Mouse (Mus musculus) forelimb bud, embryonic 11.5 days (tissue): ENCODE results near the gene Tk1.

Experiments used
- DNase-seq: peaks from one replicate; pipeline ENCODE4 v3.0.0-alpha.2; 2012; ENCODE audit warnings: low read depth, low spot score

The Tk1 gene

GRCm38 (mm10) chr11:117825333-117826101 is at the start of gene Tk1, which contains the start of gene Afmid:
Tk1 (minus strand) TSS chr11:117826092.
Afmid (plus strand) TSS chr11:117825924.
- DNase-seq, result peak; percentile 90

DNA sequence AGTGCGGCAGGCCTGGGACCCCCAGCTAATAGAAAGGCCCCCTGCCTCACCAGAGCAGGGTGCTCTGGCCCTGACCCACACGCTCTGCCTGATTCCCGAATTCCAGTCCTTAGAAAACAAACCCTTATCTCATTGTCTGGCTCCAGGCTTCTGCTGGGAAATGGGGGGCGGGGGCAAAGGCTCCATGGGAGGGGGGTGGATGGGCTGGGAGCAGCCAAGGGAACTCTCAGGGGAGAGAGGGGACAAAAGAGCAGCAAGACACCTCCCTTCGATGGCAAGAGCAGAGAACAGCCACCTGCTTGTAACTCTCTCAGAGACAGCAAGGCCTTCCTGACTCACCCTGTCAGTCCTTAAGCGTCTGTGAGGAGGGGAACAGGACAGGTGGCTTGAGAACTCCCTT is 49.8 kb upstream of the Tk1 start:
- DNase-seq, result no peak

DNA sequence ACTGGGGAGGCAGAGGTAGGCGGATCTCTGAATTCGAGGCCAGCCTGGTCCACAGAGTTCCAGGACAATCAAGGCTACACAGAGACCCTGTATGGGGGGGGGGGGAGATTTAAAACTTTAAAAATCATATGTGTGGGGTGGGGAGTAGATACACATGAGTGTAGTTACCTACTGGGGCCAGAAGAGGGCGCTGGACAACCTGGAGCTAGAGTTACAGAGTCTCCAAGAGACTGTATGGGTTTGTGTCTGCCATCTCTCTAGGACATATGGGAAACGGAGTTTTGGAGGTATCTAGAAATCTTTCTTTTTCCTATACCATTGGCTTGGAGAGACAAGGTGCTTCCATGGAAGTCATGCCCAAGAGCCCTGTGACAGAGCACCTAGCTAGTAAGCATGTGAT is 48.5 kb upstream of the Tk1 start:
- DNase-seq, result no peak

DNA sequence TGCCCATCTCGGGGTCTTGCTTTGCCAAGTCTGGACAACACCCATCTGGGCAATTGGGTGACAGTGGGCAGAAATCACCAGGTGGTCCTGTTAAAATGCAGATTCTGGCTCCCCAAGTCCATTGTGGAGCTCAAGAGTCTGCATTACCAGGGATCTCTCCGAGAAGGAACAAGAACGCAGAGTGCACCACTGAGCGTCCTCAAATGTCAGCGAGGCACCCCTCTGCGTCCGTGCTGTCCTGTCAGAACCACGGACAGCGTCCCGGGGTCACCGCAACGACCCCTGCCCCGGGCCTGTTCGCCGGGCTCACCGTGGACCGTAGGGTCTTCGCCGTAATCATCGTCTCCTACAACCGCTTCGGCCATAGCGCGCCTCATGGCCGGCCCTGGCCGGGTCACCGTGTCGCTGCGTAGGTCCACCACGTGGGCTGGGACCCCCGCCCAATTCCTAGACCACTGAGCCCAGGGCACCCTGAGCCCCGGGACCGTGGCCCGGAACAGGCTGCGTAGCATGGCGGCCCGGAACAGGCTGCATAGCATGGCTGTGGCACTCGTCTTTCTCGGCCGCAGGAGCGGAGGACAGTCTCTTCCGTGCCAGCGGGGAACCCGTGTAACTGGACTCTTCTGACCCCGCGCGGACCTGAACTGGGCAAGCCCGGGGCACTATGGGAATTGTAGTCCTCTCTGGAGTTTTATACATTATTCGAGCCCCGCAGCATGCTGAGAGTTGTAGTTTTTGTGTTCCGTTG is 47.1 kb upstream of the Tk1 start, which contains the start of gene Tha1:
Gene Tha1 (minus strand): TSS at position 621 of the 748 bp plus-strand sequence.
- DNase-seq, result peak; percentile 77

DNA sequence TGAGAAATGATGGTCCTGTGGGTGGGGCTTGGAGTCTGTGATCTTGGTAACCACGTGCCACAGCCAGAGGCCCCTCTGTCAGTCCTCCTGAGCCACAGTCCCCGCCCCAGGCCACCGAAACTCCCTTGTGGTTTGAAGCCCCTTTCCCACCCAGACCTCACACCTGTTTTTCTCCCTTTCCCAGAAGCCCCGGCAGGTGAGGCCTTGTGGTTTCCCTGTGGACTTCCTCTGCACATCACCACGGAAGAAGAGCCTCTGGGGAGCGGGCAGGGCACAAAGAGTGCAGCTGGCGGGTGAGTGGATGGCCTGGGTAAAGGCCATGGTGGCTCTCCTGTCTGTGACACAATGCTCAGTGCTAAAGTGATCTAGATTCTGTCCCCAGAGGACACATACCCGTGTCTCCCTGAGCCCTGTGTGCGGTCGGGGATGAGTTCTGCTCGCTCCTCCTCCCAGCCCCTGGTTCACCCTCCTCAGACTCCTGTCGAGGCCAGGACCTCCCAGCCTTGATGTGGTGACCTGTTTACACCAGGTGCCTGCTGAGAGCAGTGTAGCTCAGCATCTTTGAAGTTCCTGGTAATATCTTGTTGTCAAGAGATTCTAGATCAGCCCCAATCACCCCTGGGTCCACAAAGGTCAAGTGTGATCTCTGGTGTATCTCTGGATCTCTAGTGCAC is 46.2 kb upstream of the Tk1 start:
- DNase-seq, result no peak

GRCm38 (mm10) chr11:117871376-117871775 is 45.5 kb upstream of the Tk1 start:
- no peak for DNase-seq

GRCm38 (mm10) chr11:117870688-117871365 is 44.9 kb upstream of the Tk1 start:
- DNase-seq, result peak; percentile 85

DNA sequence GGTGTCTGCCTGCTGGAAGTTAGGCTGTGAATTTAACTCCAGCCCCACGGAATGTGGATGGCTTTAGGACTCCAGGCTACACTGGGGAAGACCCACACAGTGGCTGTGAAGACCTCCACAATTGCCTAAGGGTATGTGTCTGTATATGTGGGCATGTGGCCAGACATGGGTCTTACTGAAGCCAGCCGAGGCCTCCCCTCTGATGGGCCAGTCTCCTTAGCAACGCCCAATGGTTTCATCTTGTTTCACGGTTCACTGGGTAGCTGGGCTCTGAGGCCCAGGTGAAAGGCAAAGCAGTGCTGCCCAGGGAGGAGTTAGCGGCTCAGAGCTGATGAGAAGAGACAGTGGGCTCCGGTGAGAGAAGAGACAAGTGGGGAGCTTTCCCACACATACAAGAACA is 40.1 kb upstream of the Tk1 start:
- DNase-seq, result no peak

DNA sequence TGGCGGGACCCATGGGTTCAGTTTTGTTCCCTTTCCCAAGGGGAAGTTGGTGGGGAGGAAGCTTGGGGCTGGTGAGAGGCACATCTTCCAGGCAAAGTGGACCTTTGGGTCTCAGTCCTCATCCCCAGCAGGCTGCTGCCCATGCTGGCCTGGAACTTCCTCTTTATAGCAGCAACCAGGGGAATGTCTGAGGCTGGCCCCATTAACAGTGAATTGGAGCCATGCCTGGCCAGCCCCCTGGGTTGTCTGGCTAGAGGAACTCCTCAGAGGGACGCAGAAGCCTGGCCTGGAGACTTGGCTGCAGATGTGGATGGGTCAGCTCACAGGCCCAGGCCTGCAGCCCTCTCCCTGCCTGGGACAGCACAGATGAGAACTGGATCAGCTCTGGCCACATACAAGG is 38.9 kb upstream of the Tk1 start:
- DNase-seq, result no peak

- no peak for DNase-seq
Observed at GRCm38 (mm10) chr11:117863174-117863856, 37.4 kb upstream of the Tk1 start.

GRCm38 (mm10) chr11:117860601-117861000 is 34.7 kb upstream of the Tk1 start, which contains the start of gene Tmem235:
Tmem235 (plus strand) TSS chr11:117860752.
- DNase-seq, result no peak

GRCm38 (mm10) chr11:117858392-117858791 is 32.5 kb upstream of the Tk1 start:
- no peak for DNase-seq

DNA sequence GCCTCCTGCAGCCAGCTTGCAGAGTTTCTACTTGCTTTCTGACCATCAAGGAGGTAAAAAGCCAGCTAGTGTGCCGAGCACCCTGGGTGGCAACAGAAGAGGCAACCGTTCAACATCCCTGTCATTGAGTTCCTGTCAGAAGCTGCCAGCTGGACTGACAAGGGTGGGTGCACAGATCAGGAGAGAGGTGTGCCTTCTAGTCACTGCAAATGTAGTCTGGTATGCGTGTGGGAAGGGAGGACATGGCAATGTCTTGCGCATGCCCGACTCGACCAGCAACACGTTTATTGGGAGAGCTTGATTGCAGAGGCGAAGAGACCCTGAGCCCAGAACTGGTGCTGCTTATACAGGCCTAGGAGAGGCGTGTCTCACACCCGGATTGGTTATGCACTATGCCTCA is 31.6 kb upstream of the Tk1 start:
- DNase-seq, result no peak

GRCm38 (mm10) chr11:117855975-117856374 is 30.1 kb upstream of the Tk1 start:
- DNase-seq, result no peak

- DNase-seq, result no peak
Observed at GRCm38 (mm10) chr11:117855360-117855759, 29.5 kb upstream of the Tk1 start.

GRCm38 (mm10) chr11:117854241-117854640 is 28.3 kb upstream of the Tk1 start:
- no peak for DNase-seq

DNA sequence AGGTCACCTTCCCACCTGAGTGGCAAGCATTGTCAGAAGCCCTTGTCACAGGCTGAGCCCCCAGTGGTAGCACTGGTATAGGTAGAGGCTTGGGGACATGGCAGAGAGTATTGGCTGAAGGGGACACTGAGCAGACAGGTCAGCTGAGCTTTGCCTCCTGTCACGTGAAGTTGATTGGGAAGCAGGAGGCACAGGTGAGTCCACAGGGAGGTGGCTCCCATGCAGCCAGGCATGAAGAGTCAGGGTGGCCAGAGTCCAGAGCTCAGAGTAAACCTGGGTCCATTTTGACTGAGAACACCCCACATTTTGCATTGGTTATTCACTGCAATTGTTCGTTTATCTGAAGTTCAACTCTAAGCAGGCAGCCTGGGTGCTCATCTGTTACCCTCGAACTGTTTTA is 27.0 kb upstream of the Tk1 start:
- no peak for DNase-seq

DNA sequence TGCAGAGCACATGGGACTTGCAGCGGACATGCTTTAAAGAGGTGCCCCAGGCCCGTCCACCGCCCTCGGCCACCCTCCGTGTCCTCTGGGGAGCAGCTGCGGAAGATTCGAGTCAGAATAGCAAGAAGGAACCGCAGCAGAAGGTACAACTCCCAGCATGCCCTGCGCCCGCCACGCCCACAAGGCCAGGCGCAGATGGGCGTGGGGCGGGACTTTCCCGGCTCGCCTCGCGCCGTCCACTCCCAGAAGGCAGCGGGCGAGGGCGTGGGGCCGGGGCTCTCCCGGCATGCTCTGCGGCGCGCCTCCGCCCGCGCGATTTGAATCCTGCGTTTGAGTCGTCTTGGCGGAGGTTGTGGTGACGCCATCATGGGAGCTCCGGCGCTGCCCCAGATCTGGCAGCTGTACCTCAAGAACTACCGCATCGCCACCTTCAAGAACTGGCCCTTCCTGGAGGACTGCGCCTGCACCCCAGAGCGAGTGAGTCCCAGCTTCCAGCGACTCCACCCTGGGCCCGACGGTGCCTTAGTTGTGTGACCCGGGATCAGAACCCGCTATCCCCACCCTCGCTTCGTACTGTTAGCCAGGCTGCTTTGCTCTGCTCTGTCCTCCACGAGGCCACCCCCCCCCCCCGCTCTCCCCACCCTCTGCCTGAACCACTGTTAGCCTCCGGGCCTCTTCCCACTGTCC is 23.2 kb upstream of the Tk1 start, which contains the start of gene Birc5:
Gene Birc5 (plus strand): TSS at position 267 of the 687 bp plus-strand sequence.
- peak; percentile 95 for DNase-seq

- DNase-seq, result no peak
Observed at GRCm38 (mm10) chr11:117848271-117848984, 22.5 kb upstream of the Tk1 start.
